Mouse (Mus musculus) gonadal fat pad, adult 2 months (tissue): ENCODE data around the gene Vdr. TPM values are rescaled to one million over a fixed set of nuclear protein-coding genes. Genes with fewer than 3 reads are reported as not detected.

Experiments used
- DNase-seq: peaks from one replicate; pipeline ENCODE4 v3.0.0-alpha.2; 2012; ENCODE audit warnings: low read depth
- polyA plus RNA-seq: library from polyadenylated mRNA; depleted of rRNA; stranded (reverse); fragments of >200 nt; gene quantifications from 2 replicates; pipeline ENCODE4 v1.2.3, GENCODE M21; 2012

The Vdr gene
- polyA plus RNA-seq, 1 experiment: 2.6 TPM

DNA sequence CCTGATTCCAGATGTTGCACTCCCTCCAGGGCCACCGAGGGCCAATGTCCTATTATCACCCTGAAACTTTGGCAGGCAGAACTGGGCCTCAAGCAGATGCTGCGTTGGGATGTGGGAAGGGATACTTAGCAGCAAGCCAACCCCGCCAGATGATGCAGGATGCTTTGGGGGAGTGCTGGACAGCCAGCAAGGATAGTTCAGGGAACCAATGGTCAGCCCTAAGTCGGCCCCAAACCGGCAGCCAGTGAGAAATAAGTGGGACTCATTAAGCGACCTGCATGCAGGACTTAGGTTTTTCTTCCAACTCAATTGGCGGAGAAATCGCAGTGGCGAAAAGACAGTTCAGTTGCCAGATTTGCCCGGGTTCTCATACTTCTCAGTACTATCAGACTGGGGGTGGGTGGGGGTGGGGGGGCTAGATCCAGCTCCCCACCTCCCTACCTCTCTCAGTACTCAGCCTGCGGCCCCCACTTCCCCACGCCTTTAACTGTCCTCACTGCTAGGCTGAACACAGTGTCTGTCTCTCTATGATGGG is 80.1 kb downstream of the Vdr start:
- no peak for DNase-seq

DNA sequence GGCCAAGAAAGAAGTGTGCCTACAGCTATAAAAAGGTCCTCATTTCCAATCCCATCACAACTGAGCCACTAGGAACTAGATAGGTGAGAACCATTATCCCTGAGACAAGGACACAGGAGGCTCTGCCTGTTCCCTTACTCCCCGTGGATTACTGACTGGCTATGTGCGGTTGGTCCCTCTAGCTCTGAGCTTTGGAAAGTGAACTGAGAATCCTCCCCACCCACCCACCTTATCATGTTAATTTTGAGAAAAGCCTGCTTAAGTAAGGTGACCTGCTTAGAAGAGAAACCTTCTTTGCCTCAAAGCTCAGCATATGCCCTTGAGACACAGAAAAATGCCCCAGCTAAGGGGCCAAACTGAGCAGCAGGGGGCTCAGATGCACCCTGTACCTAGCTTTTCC is 81.0 kb downstream of the Vdr start:
- DNase-seq: no peak

DNA sequence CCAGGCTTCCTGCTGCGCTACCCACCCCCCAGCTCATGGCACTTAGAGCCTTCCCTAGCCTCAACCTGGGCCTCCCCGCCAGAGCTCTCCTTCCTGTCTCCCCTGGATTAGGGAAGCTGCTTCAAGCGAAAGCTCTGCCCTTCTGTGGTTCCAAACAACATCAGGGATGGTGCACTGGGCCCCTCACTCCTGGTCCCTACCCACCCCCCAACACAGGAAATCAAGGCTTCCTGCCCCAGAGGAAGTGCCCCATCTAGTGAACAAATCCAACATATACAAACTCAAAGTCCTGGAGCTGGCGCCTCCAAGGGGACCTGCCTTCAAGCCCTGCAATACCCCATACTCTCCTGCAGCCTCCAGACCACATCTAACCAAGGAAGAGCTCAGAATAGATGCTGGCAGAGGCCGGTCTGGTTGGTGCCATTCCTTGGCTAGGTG is 81.5 kb downstream of the Vdr start:
- no peak for DNase-seq

DNA sequence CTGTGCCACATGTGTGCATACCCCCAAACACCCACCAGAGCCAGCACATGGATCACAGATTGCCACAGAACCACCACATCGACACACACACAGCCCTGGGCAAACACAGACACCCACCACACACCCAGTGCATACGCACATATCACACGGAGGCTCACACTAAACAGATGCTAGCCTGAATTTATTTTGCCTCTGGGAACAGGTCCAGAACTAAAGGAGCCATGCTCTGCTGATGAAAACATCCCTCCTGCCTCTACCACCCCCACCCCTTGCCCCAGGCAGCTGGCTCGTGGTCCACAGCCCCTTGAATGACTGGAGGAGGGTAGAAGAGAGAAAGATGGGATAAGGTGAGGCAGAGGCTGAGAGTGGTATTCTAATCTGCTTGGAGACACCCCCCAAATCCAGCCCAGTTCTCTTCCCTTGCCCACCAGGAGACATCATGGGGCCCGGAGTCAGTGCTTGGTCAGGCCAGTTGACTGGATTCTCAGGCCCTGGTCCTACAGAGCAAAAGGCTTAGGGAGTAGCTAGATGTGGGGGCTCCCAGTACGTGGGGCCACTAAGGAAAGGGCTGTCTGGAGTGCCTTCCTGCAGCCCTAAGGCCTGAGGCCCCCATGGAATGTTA is 82.1 kb downstream of the Vdr start:
- DNase-seq: no peak

DNA sequence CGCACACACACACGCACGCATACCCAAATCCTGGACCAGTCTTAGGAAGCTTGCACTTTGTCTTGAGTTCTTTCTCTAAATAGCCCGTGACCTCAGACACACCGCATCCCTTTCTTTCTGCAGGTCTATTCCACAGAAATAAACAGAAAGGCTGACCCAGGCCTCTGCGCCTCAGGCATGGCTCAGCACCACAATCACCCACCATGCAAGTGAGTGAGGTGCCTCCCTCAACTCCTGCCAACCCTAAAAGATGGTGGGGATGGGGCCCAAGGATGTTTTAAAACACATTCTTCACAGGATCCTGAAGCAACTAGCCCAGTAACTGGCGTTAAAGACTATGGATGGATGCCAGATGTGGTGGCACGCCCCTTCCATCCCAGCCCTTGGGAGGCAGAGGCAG is 83.0 kb downstream of the Vdr start:
- no peak for DNase-seq

DNA sequence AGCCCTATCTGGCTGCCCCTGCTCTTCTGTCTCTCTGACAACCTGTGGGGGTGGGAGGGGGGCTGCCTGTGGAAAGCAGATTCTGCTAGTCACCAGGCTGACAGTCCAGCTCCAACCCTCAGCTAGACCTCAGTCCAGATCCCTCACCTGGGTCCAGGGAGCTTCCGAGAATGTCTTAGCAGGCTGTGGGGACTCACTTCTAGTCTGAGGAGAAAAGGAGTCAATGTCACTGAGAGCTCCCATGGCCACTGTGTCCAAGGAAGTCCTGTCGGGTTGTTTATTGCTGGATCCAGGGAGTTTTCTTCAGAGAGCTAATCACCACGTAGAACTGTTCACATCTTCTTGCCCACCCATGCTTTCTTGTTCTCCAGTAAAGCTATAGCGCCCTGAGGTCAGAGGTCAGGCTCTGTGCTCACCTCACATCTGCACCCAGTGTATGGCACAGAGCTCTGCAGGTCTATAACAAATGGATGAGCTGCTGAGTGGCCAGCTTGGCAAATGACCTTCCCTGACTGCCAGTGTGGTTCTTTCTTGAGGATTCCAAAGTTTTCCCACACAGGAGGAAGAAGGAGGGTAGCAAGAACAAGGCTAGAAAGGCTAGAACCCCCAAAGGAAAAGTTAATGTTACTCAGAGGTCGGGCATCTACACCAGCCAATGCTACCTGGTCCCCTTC is 83.7 kb downstream of the Vdr start:
- DNase-seq: no peak

DNA sequence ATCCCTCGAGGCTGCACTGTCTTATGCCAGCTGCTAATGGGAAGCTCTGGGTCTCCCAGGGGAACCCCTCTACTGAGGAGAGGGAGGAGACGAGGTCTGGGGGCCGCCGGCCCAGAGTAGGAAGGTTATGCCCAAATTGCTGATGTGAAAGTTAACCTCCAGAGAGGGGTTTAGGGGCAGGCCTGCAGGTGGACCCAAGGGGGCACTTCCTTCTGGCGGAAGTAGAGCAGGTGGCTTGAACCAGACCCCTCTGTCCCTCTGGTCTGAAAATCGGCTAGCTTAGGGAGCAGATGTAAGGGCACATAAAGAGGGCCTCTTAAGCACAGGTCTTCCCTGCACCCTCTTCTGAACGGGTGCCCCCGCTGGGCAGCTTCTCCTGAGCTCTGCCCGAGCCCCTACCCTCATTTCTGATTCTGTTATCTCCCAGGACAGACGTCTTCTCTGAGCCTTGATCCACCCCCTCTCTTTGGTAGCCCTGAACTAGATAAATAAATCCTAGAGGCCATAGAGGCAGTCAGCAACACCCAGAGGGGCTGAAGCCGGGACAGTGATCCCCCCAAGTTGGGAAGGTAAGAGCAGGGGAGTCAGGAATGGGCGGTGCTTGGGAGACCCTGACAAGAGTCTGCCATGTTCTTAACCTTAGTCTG is 84.4 kb downstream of the Vdr start:
- no peak for DNase-seq

DNA sequence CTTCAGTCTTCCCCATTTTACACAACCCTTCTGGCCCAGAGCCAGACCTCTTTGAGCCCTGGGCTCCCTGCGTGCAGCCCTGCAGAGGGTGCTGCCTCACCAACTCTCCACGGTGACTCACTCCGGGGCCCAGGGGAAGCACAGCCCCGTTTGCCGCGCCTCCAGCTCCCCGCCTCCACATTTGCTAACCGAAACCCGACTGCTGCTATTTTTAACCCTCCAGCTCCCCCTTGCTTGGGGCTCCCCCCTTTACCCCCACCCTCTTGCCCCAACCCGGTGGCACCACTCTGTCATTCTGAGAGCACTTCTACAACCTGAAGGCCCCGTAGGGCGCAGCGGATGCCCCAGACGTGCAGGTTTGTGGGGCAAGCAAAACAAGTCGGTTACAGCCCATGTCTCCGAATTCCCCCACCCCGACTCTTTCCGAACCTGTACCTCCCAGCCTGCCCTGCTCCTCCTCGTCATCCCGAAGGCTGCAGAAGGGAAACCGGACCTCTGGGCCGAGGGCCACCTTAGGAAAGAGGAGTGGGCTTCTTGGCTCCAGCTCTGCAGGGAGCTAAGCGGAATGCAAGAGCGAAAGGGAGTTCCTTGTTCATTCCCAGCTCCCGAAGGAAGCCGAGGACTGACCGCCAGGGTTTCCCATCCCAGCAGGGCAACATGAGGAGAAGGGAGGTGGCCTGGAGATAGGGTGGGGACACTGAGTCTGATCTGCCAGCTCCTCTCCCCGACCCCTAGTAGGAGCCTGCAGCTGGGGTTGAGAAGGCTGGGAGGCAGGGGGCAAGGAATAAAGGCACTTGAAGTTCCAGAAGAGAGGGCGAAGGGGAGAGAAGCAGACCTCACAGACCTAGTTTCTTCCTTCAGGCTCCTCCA is 85.1 kb downstream of the Vdr start:
- DNase-seq: no peak

DNA sequence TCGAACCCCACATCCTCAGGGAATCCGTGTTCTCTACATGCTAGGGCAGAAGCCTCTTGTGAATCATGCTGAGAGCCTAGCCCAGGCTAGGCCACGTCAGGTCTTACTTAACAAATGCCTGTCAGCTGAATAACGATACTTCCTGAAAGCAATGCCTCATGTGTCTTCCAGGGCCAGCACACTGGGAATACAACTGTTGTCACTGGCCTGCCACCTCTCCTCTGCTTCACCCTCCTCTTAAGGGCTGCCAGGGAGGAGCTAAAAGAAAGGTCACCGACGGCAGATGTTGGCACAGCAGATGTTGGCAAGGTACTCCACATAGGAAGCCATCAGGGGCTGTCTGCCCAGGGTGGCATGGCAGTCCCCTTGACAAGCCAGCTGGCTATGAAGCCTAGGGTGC is 86.4 kb downstream of the Vdr start:
- no peak for DNase-seq

DNA sequence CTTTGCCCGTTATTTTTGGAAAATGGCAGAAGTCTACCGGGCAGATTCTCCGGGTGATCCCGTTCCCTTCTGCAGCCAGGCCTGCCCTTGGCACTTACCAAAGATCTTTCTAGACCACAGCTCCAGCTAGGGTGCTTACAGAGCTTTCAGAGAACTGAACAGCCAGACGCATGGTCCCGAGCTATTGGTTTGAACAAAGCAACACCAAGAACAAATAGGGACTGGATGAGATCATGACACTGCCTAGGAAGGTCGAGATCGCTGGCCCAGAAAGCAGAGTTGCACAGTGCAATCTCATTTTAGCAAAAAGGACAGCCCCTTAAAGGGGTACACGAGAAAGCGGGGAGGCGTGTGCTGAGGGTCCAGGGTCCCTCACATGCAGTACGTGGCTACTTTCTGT is 87.0 kb downstream of the Vdr start:
- no peak for DNase-seq

DNA sequence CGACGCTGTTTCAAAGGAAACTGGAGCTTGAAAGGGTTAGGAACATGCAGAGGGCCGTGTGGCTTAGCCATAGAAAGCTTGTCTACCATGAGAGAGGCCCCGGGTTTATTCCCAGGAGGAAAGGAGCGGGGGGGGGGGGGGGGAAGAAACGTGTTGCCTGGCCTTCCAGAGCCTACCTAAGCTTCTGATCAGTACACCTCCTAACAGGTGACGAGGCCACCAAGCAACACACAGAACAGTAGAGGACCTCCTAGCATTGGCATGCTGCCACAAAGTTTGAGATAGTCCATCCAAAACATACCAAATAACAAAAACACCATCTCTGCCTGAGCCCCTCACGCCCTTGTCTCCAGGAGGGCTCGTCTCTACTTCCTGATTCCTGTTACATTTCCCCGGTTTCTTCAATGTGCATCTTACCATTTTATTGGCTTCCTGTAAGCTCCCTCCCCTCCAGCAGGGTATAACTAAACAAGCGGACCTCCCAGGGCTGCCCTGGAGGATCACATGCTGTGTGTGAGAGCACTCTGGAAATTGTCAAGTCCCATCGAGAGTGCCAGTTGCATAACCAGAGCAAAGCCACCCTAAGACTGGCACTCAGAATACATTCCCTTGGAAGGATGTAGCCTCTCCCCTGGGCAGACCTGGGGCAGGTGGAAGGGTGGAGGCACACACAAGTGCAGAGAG is 87.7 kb downstream of the Vdr start:
- no peak for DNase-seq

DNA sequence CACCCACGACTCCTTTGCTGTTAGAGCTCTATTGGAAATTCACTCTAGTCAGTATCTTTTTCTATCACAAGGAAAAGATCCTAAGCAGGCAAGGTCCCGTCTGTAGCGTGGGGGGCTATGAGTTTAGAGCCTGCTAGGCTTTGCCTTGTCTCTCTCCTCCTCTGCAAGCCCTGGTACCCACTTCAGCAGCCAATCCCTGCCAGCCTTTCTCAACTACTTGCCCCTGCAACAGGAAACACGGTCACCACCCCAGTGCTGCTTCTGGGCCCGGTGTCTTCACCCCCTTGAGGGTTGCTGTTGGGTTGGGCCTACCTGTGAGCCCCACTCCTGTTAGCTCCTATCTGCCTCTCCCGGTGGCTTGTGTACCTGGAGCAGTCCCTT is 88.5 kb downstream of the Vdr start:
- DNase-seq: no peak

DNA sequence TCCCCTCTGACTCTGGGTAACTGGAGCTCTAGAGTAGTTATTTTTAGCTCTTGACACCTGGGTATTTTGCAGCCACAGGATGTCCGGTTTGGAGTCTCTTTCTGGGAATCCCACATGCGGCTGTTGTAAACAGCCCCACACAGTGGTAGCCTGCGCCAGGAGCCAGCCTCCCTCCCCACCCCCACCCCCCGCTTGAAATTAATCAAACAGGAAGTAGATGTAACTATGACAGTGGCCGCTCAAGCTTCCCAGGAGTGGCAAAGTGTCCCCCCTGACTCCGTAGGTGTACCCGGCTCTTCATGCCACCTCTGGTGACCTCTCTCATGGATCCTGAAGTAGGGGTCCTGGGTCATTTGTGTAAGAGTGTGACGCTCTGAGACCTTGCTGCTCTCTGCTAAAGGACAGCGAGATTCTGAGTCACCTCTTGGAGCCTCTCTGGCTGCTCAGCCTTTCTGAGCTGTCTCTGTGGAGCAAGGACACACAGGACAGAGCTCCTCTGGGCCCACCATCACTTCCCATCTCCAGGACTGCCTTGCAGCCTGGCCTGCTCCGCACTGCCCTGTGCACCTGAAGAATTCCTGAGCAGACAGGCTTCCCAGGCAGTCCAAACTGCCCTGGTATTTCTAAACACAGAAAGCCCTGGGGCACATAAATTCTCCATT is 89.0 kb downstream of the Vdr start:
- DNase-seq: no peak

DNA sequence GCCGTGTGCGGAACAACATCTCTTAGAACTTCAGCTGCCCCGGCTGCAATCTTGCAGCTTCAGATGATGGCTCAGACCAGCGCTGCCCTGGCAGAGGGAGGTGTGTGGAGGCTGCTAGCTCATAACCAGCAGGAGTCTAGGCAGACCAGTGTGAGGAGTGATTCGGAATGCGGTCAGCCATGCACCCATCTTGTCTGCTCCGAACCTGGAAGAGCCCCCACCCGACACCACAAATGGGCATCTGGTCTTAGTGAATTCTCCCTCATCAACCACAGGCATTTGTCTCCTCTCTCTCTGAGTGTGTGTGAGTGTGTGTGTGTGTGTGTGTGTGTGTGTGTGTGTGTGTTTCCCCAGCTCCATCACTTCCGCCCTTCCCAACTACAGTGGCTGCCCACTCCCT is 90.5 kb downstream of the Vdr start:
- DNase-seq: no peak

DNA sequence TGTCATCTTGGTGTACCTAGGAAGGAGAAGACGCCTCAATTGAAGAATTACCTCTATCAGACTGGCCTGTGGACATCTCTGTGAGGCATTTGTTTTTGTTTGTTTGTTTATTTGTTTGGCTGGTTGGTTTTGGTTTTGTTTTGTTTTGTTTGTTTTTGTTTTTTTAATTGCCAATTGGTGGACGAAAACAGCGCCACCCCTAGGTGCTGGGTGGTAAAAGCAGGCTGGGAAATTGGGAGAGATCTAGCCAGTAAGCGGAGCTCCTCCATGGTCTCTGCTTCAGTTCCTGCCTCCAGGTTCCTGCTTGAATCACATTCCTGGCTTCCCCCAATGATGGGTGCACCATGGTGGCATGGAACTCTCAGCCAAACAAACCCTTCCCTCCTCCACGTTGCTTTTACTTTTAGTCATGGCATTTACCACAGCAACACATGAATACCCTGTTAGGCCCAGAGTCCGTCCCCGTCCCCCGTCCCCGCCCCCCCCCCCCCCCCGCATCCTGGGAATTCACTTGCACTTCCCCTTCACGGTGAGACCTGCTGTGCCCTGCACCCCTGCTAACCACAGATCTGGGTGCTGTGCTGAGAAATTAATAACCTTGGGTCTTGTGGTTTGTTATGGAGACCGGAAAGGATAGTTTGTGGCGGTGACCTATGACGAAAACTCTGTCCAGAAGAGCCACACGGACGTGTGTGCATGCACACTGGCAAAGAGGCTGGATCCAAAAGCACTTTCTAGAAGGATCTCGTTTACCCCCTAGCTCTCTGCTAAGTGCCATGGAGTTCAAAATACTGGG is 94.0 kb downstream of the Vdr start:
- no peak for DNase-seq

DNA sequence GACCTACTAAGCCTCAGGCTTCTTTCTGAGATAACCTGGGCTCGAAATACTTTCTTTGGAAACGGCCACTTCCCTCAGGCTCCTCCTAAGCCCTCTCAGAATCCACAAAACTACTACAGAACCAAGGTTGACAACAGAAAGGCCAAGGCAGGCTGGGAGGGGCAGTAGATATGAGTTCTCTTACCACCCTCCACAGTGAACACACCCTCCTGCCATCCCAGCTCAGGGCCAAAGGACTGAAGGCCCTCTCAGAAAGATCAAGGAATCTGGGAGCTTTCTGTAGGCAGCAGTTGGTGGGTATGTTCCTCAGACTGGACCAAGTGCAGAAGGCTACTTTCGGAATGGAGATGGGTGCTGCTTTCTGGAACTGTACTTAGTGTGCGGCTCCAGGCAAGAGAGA is 95.2 kb downstream of the Vdr start:
- DNase-seq: no peak

DNA sequence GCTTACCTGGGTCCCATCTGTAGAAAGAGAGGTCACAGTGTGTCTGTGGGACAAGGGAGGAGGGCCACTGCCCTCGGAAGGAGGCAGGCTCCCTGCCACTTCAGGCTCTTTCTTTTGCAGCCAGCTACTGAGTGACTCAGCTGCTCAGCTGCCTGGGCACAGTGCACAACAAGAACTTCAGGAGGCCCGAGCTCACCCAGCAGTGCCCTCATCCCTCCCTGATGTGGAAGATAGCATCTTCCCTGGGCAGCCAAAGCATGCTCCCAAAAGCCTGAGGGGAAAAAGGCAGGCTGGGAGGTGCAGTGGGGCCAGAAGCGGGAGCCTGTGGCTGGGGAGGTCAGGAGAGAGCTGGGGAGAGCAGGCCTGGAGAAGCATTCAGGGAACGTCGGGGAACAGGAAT is 95.7 kb downstream of the Vdr start:
- no peak for DNase-seq

DNA sequence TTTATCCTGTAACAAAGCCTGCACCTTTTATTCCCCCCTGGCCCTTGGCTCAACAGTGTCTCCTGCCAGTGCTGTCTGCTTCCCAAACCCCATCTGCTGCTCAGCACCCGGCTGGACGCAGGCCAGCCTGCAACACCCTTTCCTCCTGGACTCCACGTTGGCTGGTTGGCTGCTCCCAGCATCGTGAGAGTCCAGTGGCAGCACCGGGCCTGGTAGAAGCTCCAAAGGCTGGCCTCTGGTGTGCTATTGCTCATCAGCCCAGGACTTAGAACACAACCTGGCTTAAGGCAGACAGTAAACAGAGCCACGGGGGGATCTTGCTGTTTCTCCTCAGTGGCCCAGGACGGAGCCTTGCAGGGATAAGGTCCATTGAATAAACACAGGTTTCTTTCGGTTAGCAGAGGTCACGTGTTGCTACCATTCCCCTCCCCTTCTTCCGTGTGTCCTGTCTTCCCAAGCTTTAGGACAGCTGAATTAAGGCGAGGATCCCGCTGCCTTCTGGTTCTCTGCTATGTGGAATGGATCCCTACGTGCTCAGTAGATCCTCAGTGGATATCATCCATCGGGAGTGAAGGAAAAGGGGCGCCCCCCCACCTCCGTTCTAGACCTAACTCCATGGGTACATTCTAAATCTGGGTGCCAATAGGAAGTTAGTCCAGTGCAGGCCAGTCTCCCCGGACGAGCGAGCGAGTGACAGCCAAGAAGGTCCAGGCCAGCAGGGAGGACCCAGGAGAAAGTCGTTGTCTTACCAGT is 96.8 kb downstream of the Vdr start:
- DNase-seq: no peak

DNA sequence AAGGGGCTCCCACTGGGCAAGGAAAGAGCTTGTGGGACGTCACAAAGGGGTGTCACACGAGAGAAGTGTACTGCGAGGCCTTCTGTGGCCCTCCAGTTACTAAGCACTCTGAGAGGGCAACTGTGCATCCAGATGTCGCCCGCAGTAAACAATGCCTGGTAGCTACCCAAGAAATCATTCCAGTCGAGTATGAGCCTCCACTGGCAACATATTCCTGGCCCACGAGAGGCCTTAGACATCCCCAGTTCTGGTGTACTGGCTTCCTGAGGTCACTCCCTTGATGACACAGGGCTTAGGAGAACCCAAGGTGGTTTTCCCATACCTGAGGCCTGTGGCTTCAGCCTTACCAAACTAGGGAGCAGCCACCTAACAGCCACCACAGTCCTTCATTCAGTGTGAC is 97.6 kb downstream of the Vdr start:
- no peak for DNase-seq

DNA sequence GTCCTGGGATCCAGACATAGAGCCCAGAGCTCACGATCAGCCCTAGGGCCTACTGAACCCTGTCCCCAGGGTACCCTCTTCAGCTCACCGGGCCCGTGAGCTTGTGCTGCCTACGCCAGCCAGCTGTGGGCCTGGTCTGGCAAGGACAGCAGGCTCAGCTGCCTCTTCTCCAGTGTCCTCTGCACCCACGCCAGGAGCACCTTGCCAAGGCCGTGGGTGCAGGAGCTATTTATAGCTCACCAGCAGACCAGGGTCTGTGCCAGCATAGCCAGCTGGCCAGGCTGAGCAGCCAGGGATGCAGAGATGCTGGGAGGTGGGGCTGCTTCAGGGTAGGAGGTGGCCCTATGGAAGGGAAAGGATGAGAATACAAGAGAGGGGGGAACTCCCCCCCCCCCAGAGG is 98.3 kb downstream of the Vdr start:
- peak; percentile 63 for DNase-seq
